Mouse (Mus musculus) midbrain, embryonic 15.5 days (tissue): ENCODE data around the gene Gm3453. TPM values are rescaled to one million over a fixed set of nuclear protein-coding genes. Genes with fewer than 3 reads are reported as not detected.
"Not testable (repeated sequence)": the region's sequence is repeated elsewhere in the genome, so short reads cannot be mapped to it uniquely, and the experiment has no call there.

Source experiments
- ATAC-seq: fragments of 200-750 bp; cut with Nextera tagmentation; replicated peaks from 2 replicates; pipeline ENCODE4 v1.8.0; 2017; ENCODE audit warnings: moderate TSS enrichment
- H3K27ac ChIP-seq: fragments of 300-500 bp; sonication (generic); 2 replicates; pipeline ENCODE4 v1.5.1; 2015; ENCODE audit warnings: mild to moderate bottlenecking, inconsistent platforms
- H3K27me3 ChIP-seq: fragments of 300-500 bp; sonication (generic); replicated peaks from 2 replicates; pipeline ENCODE4 v1.6.1; 2015; ENCODE audit warnings: inconsistent platforms
- H3K36me3 ChIP-seq: fragments of 300-500 bp; sonication (generic); replicated peaks from 2 replicates; pipeline ENCODE4 v1.6.1; 2015; ENCODE audit warnings: inconsistent platforms
- H3K4me1 ChIP-seq: fragments of 300-500 bp; sonication (generic); 2 replicates; pipeline ENCODE4 v1.6.1; 2015; ENCODE audit warnings: inconsistent platforms
- H3K4me2 ChIP-seq: fragments of 300-500 bp; sonication (generic); 2 replicates; pipeline ENCODE4 v1.6.1; 2015; ENCODE audit warnings: inconsistent platforms, mild to moderate bottlenecking, moderate library complexity
- H3K4me3 ChIP-seq: fragments of 300-500 bp; sonication (generic); 2 replicates; pipeline ENCODE4 v1.5.1; 2015; ENCODE audit warnings: mild to moderate bottlenecking, inconsistent platforms
- H3K9ac ChIP-seq: fragments of 300-500 bp; sonication (generic); 2 replicates; pipeline ENCODE4 v1.6.1; 2015; ENCODE audit warnings: mild to moderate bottlenecking, inconsistent platforms
- H3K9me3 ChIP-seq: fragments of 300-500 bp; sonication (generic); 2 replicates; pipeline ENCODE4 v1.6.1; 2016; ENCODE audit warnings: inconsistent platforms
- WGBS: fragments of 180-500 bp; shearing (Covaris S2); methylation state at CpG from one replicate; pipeline ENCODE4 v1.1.7; 2015; ENCODE audit warnings: mixed read lengths; 5-methylcytosine and 5-hydroxymethylcytosine counted together
- polyA plus RNA-seq: library from polyadenylated mRNA; unstranded; fragments of >200 nt; fragmentation: Nextera tagmentation; extraction: Ambion mirVana; gene quantifications from 2 replicates; pipeline ENCODE4 v1.2.1, GENCODE M21; 2015

The Gm3453 gene
- not detected in 2 replicates for polyA plus RNA-seq

DNA sequence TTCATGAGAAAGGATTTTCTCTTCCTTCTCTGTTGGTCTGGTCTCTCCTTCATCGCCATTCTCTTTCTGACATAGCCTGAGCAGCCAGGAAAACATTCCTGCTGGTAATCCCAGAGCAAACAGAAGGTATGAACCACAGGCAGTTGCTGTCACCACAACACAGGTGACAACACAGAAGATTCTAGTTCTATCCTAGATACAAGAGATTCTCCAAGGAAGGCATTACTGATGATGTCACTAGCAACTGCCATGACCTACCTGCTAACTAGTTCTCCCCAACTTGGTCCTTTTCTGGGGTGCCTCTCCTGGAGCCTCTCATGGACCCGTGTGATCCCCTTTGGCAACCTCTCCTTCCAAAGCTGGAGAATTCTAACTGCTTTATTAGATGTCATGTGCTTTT is at the start of gene Gm3453:
Gm3453 (minus strand) TSS at position 101 of the 400 bp plus-strand sequence.
- not testable (repeated sequence) for H3K4me3 ChIP-seq, H3K36me3 ChIP-seq, H3K4me2 ChIP-seq, H3K9me3 ChIP-seq, H3K9ac ChIP-seq, H3K27ac ChIP-seq, H3K27me3 ChIP-seq, ATAC-seq, H3K4me1 ChIP-seq
- 69% methylated on average over 2 of the region's 2 CpGs for WGBS

DNA sequence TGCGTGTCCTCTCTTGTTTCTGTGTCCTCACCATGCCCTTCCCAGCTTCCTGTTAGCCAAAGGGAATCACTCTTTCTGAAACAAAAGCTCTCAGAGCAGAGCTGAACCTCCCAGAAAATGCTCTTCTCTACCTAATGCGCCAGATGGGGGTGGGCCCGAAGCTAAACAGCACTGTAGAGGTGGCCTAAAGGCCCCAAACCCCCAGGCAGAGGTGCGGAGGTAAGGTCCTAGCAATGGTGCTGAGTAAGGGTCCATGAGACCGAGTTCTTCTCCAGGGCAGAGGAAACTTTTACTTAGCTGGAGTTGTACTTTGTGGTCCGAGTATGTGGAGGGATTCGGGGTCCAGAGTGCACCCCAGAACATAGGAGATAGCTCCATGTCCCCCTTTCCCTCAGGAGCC is 8.2 kb upstream of the Gm3453 start:
- not testable (repeated sequence) for H3K9me3 ChIP-seq, H3K36me3 ChIP-seq, H3K4me1 ChIP-seq, H3K9ac ChIP-seq, ATAC-seq, H3K4me3 ChIP-seq, H3K4me2 ChIP-seq, H3K27me3 ChIP-seq, H3K27ac ChIP-seq
- 83% methylated on average over 7 of the region's 7 CpGs for WGBS

DNA sequence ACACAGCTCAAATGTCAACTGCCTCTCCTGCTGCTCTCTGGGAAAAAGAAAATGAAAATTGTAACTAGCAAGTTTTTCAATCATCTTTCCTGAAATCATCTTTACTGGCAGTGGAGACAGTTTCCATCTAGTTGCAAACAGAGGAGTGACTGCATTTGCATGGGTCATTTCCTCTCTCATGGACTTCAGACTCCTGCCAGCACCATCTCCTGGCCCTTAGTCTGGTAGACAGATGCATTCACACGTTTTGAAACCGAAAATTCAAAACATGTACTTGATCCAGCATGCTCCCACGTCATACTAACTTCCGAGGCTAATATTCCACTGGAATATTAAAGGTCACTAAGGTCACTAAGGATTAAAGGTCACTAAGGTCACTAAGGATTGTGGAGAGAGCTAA is 16.5 kb downstream of the Gm3453 start:
- not testable (repeated sequence) for ATAC-seq, H3K27ac ChIP-seq, H3K4me2 ChIP-seq, H3K4me1 ChIP-seq, H3K36me3 ChIP-seq, H3K9me3 ChIP-seq, H3K27me3 ChIP-seq, H3K4me3 ChIP-seq, H3K9ac ChIP-seq
- 13% methylated on average over 4 of the region's 4 CpGs for WGBS

DNA sequence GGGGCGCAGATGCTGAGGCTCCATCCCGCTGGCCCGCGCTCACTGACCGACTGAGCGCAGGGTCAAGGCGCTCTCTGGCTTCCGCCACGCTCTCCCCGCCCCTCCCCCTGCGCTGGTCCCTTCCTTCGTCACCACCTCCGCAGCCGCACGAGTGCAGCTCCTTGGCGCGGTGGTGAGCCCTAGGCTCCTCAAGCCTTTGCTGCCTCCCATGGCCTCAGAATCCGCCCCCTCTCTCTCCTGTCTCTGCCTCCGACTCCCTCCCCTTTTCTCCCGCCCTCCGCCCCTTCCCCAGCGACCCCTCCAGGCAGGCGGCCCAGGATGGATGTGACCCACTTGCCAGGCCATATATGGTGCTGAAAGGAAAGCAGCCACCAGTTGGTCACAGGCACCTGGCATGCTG is 17.3 kb downstream of the Gm3453 start, which contains the start of gene Gm3248:
Gm3248 (minus strand) TSS at position 111 of the 400 bp plus-strand sequence.
- 0% methylated on average over 16 of the region's 23 CpGs for WGBS
- H3K9me3 ChIP-seq, H3K4me1 ChIP-seq, H3K36me3 ChIP-seq, H3K27me3 ChIP-seq: not testable (repeated sequence)
- peak within 1 kb of the TSS; percentile 55 for H3K9ac ChIP-seq
- H3K4me3 ChIP-seq, result peak within 1 kb of the TSS; percentile 57
- peak within 1 kb of the TSS; percentile 55; the same call in 1 of the 2 replicates for H3K27ac ChIP-seq
- H3K4me2 ChIP-seq, result peak within 1 kb of the TSS; percentile 84
- 0 out of 2 replicates have a peak, but pooled peaks have one; percentile 67 for ATAC-seq

DNA sequence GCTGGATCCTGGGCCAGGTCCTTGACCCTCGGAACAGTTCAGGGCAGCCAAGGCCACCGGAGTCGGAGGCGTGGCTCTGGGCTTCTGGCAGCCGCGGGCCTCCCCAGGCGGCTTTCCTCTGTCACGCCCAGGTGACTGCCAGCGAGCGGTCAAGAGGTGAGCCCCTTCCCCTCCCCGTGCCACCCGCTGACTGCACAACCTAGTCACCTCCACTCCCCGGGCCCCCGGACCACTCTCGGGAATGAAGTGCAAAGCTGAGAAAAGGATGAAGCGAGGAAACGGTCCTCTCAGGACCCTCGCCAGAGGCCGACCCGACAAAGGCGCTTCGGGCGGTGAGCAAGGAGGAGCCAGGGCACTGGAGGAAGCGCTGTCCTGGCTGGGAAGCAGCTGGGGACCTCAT is 17.8 kb downstream of the Gm3453 start:
- H3K4me2 ChIP-seq, result peak overlapping the region; percentile 84
- WGBS, result 1% methylated on average over 22 of the region's 24 CpGs
- H3K4me3 ChIP-seq, result peak overlapping the region; percentile 57
- not testable (repeated sequence) for H3K27me3 ChIP-seq, H3K4me1 ChIP-seq, H3K36me3 ChIP-seq, H3K9me3 ChIP-seq
- ATAC-seq, result peak; percentile 85
- peak overlapping the region; percentile 55 for H3K9ac ChIP-seq
- H3K27ac ChIP-seq, result 0 out of 2 replicates have a peak overlapping the region, but pooled peaks have one; percentile 25

DNA sequence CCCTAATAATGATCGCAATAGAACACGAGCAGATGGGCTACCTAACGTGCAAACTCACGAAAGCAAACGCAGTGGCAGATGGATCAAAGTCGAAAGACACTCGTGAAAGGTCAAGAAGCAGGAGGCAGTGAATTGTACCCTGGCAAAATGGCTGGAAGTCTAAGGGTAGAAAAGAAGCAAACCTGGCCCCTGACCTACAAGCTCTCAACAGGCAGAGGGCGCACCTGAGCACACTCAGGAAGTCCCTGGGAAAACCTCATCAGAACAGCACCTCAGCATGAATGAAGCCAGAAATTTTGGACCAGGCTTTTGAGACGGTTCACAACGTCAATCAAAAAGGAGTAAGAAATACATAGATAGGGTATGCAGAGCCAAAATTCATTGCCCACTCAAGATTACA is 18.5 kb downstream of the Gm3453 start:
- H3K9me3 ChIP-seq, H3K27me3 ChIP-seq, H3K4me3 ChIP-seq, ATAC-seq, H3K27ac ChIP-seq, H3K4me1 ChIP-seq, H3K9ac ChIP-seq, H3K36me3 ChIP-seq: not testable (repeated sequence)
- 15% methylated on average over 7 of the region's 10 CpGs for WGBS
- 0 out of 2 replicates have a peak overlapping the region, but pooled peaks have one; percentile 20 for H3K4me2 ChIP-seq

DNA sequence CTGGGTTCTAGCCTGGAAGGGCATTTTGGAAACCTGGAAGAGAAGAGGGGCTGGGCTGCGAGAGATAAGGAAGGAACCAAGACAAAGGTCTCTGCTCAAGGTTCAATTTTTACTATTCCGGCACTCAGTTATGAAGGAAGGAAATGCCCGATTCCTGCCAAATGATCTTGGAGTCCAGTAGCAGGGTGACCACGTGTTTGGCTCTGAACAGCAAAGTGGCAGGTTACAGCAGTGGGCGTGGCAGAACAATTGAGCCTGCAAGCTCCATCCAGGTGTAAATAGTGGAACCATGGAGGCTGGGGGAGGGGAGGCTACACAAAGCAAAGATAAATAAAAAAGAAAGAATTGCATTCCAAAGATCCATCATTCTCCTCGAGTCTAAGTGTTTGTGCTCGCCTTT is 55.7 kb downstream of the Gm3453 start:
- H3K4me1 ChIP-seq, H3K36me3 ChIP-seq, H3K9ac ChIP-seq, H3K4me2 ChIP-seq, ATAC-seq, H3K27me3 ChIP-seq, H3K27ac ChIP-seq, H3K4me3 ChIP-seq, H3K9me3 ChIP-seq: not testable (repeated sequence)
- 75% methylated on average over 7 of the region's 7 CpGs for WGBS

Other genes with a start within 250 kb of the Gm3453 start
- gene Gm3373, start 237.6 kb downstream of the Gm3453 start, polyA plus RNA-seq, result 1.7 TPM in 1 of 2 replicates, not detected in the other
- 3.2 and 3.5 TPM in 2 replicates for gene Gm3383, start 171.2 kb downstream of the Gm3453 start, polyA plus RNA-seq
- gene Gm3424, start 148.8 kb downstream of the Gm3453 start, polyA plus RNA-seq, result not detected in 2 replicates
- 1.5 and 2.0 TPM in 2 replicates for gene Gm8237, start 98.8 kb downstream of the Gm3453 start, polyA plus RNA-seq
- 3.9 and 4.0 TPM in 2 replicates for gene Gm3248, start 17.4 kb downstream of the Gm3453 start, polyA plus RNA-seq
- gene Gm6337, start 79.1 kb upstream of the Gm3453 start, polyA plus RNA-seq, result not detected in 2 replicates
- 4.2 and 6.9 TPM in 2 replicates for gene Gm8206, start 114.8 kb upstream of the Gm3453 start, polyA plus RNA-seq
- 4.6 and 5.2 TPM in 2 replicates for gene Gm3468, start 129.5 kb upstream of the Gm3453 start, polyA plus RNA-seq
- not detected in 2 replicates for gene Gm3476, start 146.7 kb upstream of the Gm3453 start, polyA plus RNA-seq
- gene Gm21560, start 240.2 kb upstream of the Gm3453 start, polyA plus RNA-seq, result not detected in 2 replicates